ENCODE assay signal across 10 mouse cellular contexts in genomic region chr5:39417121-39417844, GRCm38 (mm10).
DNase-seq lines count a peak whose midpoint lies in the region; ATAC-seq and TF ChIP-seq lines count a peak whose summit lies in the region.
"Had no signal": no experiment of that assay in that cellular context is flagged by ENCODE, and none has a peak within 500 bp of the region (broad histone marks: within the 10 kb centered on the region; RNA-seq: fewer than 3 reads in every experiment).

No protein-coding gene starts in this region.

- H3K4me2 ChIP-seq in limb, embryonic 15.5 days = no peak overlapping the region
- H3K4me2 ChIP-seq: liver, embryonic 11.5 days had no signal

- CTCF ChIA-PET in Patski (lab: Charles Lee) = interaction anchor here (1.1 to 1.3 kb wide), 3 partner anchors 8 to 177 kb away, joined by 3 to 4 read pairs (median 3); no protein-coding TSS in a partner anchor

- no peaks in the 10 kb centered on the region for H3K36me3 ChIP-seq in limb, embryonic 15.5 days

- in situ Hi-C loops in Patski (cut with MboI; ENCODE audit: low pct_unique_long_range_greater_than_20kb) = loop anchor here (5.0 kb wide), 1 partner anchor 220 kb away; no protein-coding TSS in a partner anchor

- peaks cover 14% of the 10 kb centered on the region for H3K4me1 ChIP-seq in limb, embryonic 15.5 days

- H3K27ac ChIP-seq in limb, embryonic 15.5 days = peak overlapping the region; percentile 62; the same call in 1 of the 2 replicates

- peak; percentile 17 for DNase-seq in cerebellum, adult 8-10 months
- no peak for DNase-seq in cerebellum, adult 11 months
- peak; percentile 55 for DNase-seq in Patski (ENCODE audit: low read depth, low spot score)
- DNase-seq in layer of hippocampus, adult 18-20 months (ENCODE audit: low spot score in 2 of 2) = peak; percentile 54 to 88
- DNase-seq in urinary bladder, postnatal 36 days (ENCODE audit: low spot score in 2 of 2) = no peak
- no peak for DNase-seq in natural killer cell, adult 2 months (ENCODE audit: low spot score in 2 of 2)
- no peak for DNase-seq in gastrocnemius, adult 8-10 months (ENCODE audit: low spot score in 2 of 2)
- DNase-seq: thymus, adult 18-20 months had no signal

- H3K27me3 ChIP-seq in Patski = no peaks in the 10 kb centered on the region
- H3K27me3 ChIP-seq in limb, embryonic 15.5 days = no peaks in the 10 kb centered on the region

- WGBS in limb, embryonic 15.5 days = 45% methylated on average over 11 of the region's 11 CpGs

- POLR2A ChIA-PET in Patski (lab: Charles Lee) = interaction anchor here (2.0 kb wide), 1 partner anchor 227 kb away, joined by 4 read pairs; no protein-coding TSS in a partner anchor

- H3K4me3 ChIP-seq in limb, embryonic 15.5 days = no peak overlapping the region

- no peaks in the 10 kb centered on the region for H3K9me3 ChIP-seq in limb, embryonic 15.5 days

- H3K9ac ChIP-seq in limb, embryonic 15.5 days = no peak overlapping the region

- ATAC-seq in Patski = peak; percentile 62
- ATAC-seq in limb, embryonic 15.5 days (ENCODE audit: insufficient number of reproducible peaks, low FRiP score, low TSS enrichment, low read depth) = peak; percentile 80

- no peak for TF ChIP-seq CTCF in Patski (IDR thresholded peaks at IDR 0.05)

Comparison
In these comparisons a context has a peak if more than half of its experiments do, and no peak if none do; other contexts are left out.
1. DNase-seq: peak in cerebellum, adult 8-10 months (single experiment), Patski (single experiment) and layer of hippocampus, adult 18-20 months (2 of 2); none in cerebellum, adult 11 months (single experiment), urinary bladder, postnatal 36 days (0 of 2), natural killer cell, adult 2 months (0 of 2) and gastrocnemius, adult 8-10 months (0 of 2).